Mouse (Mus musculus) forebrain, postnatal 0 days (tissue): ENCODE data around the gene Rhoc. TPM values are rescaled to one million over a fixed set of nuclear protein-coding genes. Genes with fewer than 3 reads are reported as not detected.

Source experiments
- ATAC-seq: fragments of 200-750 bp; cut with Nextera tagmentation; 2 replicates; pipeline ENCODE4 v1.8.0; 2017; ENCODE audit warnings: mild to moderate bottlenecking, moderate library complexity
- DNase-seq: peaks from one replicate; pipeline ENCODE4 v3.0.0-alpha.2; 2015
- H3K27ac ChIP-seq: fragments of 300-500 bp; sonication (generic); 2 replicates; pipeline ENCODE4 v1.5.1; 2014; ENCODE audit warnings: low read depth, mild to moderate bottlenecking, antibody characterized with exemption, low read length, moderate library complexity, mixed read lengths
- H3K27me3 ChIP-seq: fragments of 300-500 bp; sonication (generic); 2 replicates; pipeline ENCODE4 v1.6.1; 2014; ENCODE audit warnings: mild to moderate bottlenecking, low read length, mixed read lengths; ENCODE audit not compliant: insufficient read depth
- H3K36me3 ChIP-seq: fragments of 300-500 bp; sonication (generic); 2 replicates; pipeline ENCODE4 v1.6.1; 2014; ENCODE audit warnings: mild to moderate bottlenecking, moderate library complexity; ENCODE audit not compliant: insufficient read depth
- H3K4me1 ChIP-seq: fragments of 300-500 bp; sonication (generic); 2 replicates; pipeline ENCODE4 v1.6.1; 2014; ENCODE audit warnings: antibody characterized with exemption; ENCODE audit not compliant: insufficient read depth
- H3K4me2 ChIP-seq: fragments of 300-500 bp; sonication (generic); 2 replicates; pipeline ENCODE4 v1.6.1; 2014; ENCODE audit warnings: low read depth, mild to moderate bottlenecking, moderate library complexity
- H3K4me3 ChIP-seq: fragments of 300-500 bp; sonication (generic); 2 replicates; pipeline ENCODE4 v1.5.1; 2014; ENCODE audit warnings: low read depth, low read length, mixed read lengths
- H3K9ac ChIP-seq: fragments of 300-500 bp; sonication (generic); 2 replicates; pipeline ENCODE4 v1.6.1; 2014; ENCODE audit warnings: mild to moderate bottlenecking
- H3K9me3 ChIP-seq: fragments of 300-500 bp; sonication (generic); 2 replicates; pipeline ENCODE4 v1.6.1; 2016; ENCODE audit warnings: low read length
- CTCF ChIP-seq: sonication (generic); IDR thresholded peaks from 2 replicates; pipeline ENCODE4 v1.5.1; 2016; ENCODE audit warnings: antibody characterized with exemption, control low read depth, low read depth
- WGBS: fragments of 180-500 bp; shearing (Covaris S2); extraction: QIAGEN DNeasy Blood & Tissue Kit; methylation state at CpG from one replicate; pipeline ENCODE4 v1.1.7; 2014; 5-methylcytosine and 5-hydroxymethylcytosine counted together
- polyA plus RNA-seq: library from polyadenylated mRNA; unstranded; fragments of >200 nt; fragmentation: Nextera tagmentation; extraction: Ambion mirVana; gene quantifications from 2 replicates; pipeline ENCODE4 v1.2.1, GENCODE M21; 2015
- total RNA-seq: library from RNA; depleted of rRNA; stranded (reverse); fragments of >200 nt; gene quantifications from 2 replicates; pipeline ENCODE4 v1.2.3, GENCODE M21; 2014

Gene Rhoc
- total and polyA plus RNA-seq, 2 experiments from 2014 or later: 38.0 to 42.5 TPM

- Histone ChIP-seq H3K36me3 (peaks cover 8% of the 10 kb centered on the region; the same call in 1 of the 2 replicates), H3K4me1 (0 out of 2 replicates have a peak, but pooled peaks cover 3% of the 10 kb centered on the region), H3K4me3 (no peak overlapping the region), H3K4me2 (no peak overlapping the region), H3K9ac (no peak overlapping the region), H3K27ac (no peak overlapping the region), H3K27me3 (peaks cover 6% of the 10 kb centered on the region), H3K9me3 (no peaks in the 10 kb centered on the region)
- DNase-seq: no peak
- TF ChIP-seq CTCF: no peak
- no peak for ATAC-seq
- 81% methylated on average over 15 of the region's 15 CpGs for WGBS
These were observed 4.4 kb downstream of the Rhoc start for GRCm38 (mm10) chr3:104792360-104793270.

DNA sequence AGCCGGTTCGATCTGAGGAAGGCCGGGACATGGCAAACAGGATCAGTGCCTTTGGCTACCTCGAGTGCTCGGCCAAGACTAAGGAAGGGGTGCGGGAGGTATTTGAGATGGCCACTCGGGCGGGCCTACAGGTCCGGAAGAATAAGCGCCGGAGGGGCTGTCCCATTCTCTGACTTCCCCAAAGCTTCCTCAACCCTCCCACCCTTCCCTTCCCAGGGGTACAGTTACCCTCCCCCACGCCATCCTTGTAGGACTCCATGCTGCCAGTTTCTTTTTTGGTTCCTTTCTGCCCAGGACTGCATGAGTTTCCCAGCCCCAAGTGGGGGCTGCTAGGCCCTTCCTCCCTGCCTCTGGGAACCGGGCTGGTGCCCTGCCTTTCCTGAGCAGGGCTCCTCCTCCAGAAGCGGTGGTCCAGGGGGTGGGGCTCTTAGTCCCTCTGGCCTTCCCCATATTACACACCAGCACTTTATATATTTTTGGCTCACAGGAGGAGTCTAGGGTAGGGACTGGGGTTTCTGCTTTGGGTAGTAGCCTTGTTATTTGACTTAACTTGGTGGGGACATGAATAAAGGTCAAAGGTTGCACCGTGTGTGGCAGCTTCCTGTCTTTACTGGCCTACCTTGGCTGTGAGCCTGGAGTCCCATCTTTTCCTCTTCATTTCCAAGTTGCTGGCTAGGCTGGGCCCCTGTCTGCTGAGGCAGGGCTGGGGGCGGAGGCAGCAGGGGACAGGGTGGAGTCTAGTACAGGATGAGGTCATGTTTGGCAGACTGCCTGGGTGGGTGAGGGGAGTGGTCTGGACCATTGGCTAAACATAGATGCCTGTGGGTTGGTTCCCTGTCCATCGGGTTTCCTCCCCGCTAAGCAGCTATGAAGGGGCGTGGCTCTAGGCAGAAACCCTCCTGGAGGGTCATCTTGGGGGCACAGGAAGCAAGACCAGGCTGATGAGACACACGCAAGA, 6.0 kb downstream of the Rhoc start:
- TF ChIP-seq CTCF: no peak
- Histone ChIP-seq H3K4me2 (no peak overlapping the region), H3K9ac (no peak overlapping the region), H3K27ac (no peak overlapping the region), H3K36me3 (peaks cover 8% of the 10 kb centered on the region), H3K4me3 (no peak overlapping the region), H3K27me3 (peaks cover 6% of the 10 kb centered on the region; the same call in 1 of the 2 replicates), H3K4me1 (0 out of 2 replicates have a peak, but pooled peaks cover 2% of the 10 kb centered on the region), H3K9me3 (no peaks in the 10 kb centered on the region)
- DNase-seq: peak; percentile 75
- 55% methylated on average over 20 of the region's 20 CpGs for WGBS
- ATAC-seq: peak; percentile 83

GRCm38 (mm10) chr3:104794953-104795470, 6.8 kb downstream of the Rhoc start:
- 71% methylated on average over 12 of the region's 12 CpGs for WGBS
- no peaks in the 10 kb centered on the region for H3K4me1 ChIP-seq
- H3K9ac ChIP-seq: no peak overlapping the region
- no peaks in the 10 kb centered on the region for H3K27me3 ChIP-seq
- H3K9me3 ChIP-seq: no peaks in the 10 kb centered on the region
- H3K4me3 ChIP-seq: no peak overlapping the region
- DNase-seq (no peak), ATAC-seq (no peak)
- H3K36me3 ChIP-seq: peaks cover 13% of the 10 kb centered on the region
- no peak overlapping the region for H3K4me2 ChIP-seq
- TF ChIP-seq CTCF: no peak
- H3K27ac ChIP-seq: no peak overlapping the region

GRCm38 (mm10) chr3:104795661-104796340, 7.6 kb downstream of the Rhoc start:
- ATAC-seq: no peak
- Histone ChIP-seq H3K4me1 (no peaks in the 10 kb centered on the region), H3K27ac (no peak overlapping the region), H3K4me3 (no peak overlapping the region), H3K9ac (no peak overlapping the region), H3K36me3 (peaks cover 20% of the 10 kb centered on the region), H3K9me3 (no peaks in the 10 kb centered on the region), H3K4me2 (no peak overlapping the region), H3K27me3 (no peaks in the 10 kb centered on the region)
- no peak for TF ChIP-seq CTCF
- WGBS: 61% methylated on average over 15 of the region's 15 CpGs
- no peak for DNase-seq

- no peak for TF ChIP-seq CTCF
- WGBS: 82% methylated on average over 15 of the region's 15 CpGs
- Histone ChIP-seq H3K9ac (no peak overlapping the region), H3K4me3 (no peak overlapping the region), H3K27me3 (no peaks in the 10 kb centered on the region), H3K4me1 (no peaks in the 10 kb centered on the region), H3K36me3 (peaks cover 20% of the 10 kb centered on the region), H3K4me2 (no peak overlapping the region), H3K27ac (no peak overlapping the region), H3K9me3 (no peaks in the 10 kb centered on the region)
- no peak for ATAC-seq
- DNase-seq: no peak
These were observed 8.4 kb downstream of the Rhoc start for GRCm38 (mm10) chr3:104796430-104797082.

- 97% methylated on average over 11 of the region's 11 CpGs for WGBS
- TF ChIP-seq CTCF: no peak
- H3K27ac ChIP-seq: no peak overlapping the region
These were observed 12.5 kb downstream of the Rhoc start for GRCm38 (mm10) chr3:104800681-104801080.

More at GRCm38 (mm10) chr3:104800681-104801080, 12.5 kb downstream of the Rhoc start:
- DNase-seq: no peak
- H3K9ac ChIP-seq: no peak overlapping the region
- H3K36me3 ChIP-seq: peaks cover 22% of the 10 kb centered on the region
- no peaks in the 10 kb centered on the region for H3K9me3 ChIP-seq
- H3K27me3 ChIP-seq: no peaks in the 10 kb centered on the region
- H3K4me1 ChIP-seq: no peaks in the 10 kb centered on the region
- no peak overlapping the region for H3K4me2 ChIP-seq
- H3K4me3 ChIP-seq: no peak overlapping the region
- ATAC-seq: no peak
